Mouse (Mus musculus) layer of hippocampus, adult 2 months (tissue): Measurements from ENCODE around the gene Echdc3. TPM values are rescaled to one million over a fixed set of nuclear protein-coding genes. Genes with fewer than 3 reads are reported as not detected.
A peak's percentile ranks its signal among the peaks of the same experiment; 100 is the strongest.

Experiments
- DNase-seq, 2 experiments: peaks; one replicate each; pipeline ENCODE4 v3.0.0; 2022; ENCODE audit warnings: low spot score in 2 of 2
- H3K27ac ChIP-seq: fragments of 200-600 bp; 2 replicates; pipeline ENCODE4 v1.8.1; 2022
- H3K4me3 ChIP-seq: fragments of 200-600 bp; 2 replicates; pipeline ENCODE4 v1.8.1; 2022; ENCODE audit warnings: mild to moderate bottlenecking
- CTCF ChIP-seq: fragments of 200-600 bp; conservative IDR thresholded peaks from 2 replicates; pipeline ENCODE4 v1.8.1; 2022; ENCODE audit warnings: antibody characterized with exemption, mild to moderate bottlenecking, moderate library complexity
- total RNA-seq, 2 experiments: library from RNA; stranded (reverse); gene quantifications; 2 replicates each; pipeline ENCODE4 v1.2.3; 2021

The Echdc3 gene
- total RNA-seq, 2 experiments from 2014 or later: 0.69 to 0.72 TPM

GRCm38 (mm10) chr2:6207736-6208135 lies 5.1 kb downstream of the Echdc3 start:
- H3K27ac ChIP-seq: no peak overlapping the region
- no peak for TF ChIP-seq CTCF
- DNase-seq: no peak

DNA sequence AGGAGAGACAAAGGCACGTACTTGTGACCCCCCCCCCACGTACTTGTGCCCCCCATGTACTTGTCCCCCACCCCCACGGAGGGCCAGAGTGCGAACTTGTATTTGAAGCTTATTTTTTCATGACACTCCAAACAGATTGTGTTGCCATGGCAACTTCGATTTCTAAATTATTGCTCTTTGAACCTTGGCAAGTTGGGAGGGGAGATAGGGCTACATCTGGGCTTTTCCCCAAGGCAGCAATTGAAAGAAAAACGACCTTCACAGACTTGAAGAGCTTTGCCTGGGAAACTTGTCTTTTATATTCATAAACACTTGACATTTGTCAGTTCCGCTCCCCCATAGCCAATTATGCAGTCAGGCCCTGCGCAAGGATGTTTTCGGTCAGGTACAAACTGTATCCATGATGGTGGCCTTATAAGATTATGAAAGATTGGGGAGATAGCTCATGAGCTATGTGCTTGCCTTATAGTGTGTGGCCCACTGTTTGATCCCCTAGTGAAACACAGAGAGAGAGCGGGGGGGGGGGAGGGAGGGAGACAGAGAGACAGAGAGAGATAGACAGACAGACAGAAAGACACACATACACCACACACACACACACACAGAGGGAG lies 16.4 kb downstream of the Echdc3 start:
- Histone ChIP-seq H3K27ac (no peak overlapping the region), H3K4me3 (no peak overlapping the region)
- DNase-seq: no peak
- TF ChIP-seq CTCF: no peak

More at GRCm38 (mm10) chr2:6207736-6208135, 5.1 kb downstream of the Echdc3 start:
- no peak overlapping the region for H3K4me3 ChIP-seq

- TF ChIP-seq CTCF: no peak
- Histone ChIP-seq H3K27ac (no peak overlapping the region), H3K4me3 (no peak overlapping the region)
- no peak for DNase-seq
Measured at GRCm38 (mm10) chr2:6195468-6196239, 17.2 kb downstream of the Echdc3 start.

- Histone ChIP-seq H3K4me3 (no peak overlapping the region), H3K27ac (no peak overlapping the region)
- DNase-seq: no peak
- TF ChIP-seq CTCF: no peak
Measured at GRCm38 (mm10) chr2:6194497-6194896, 18.3 kb downstream of the Echdc3 start.

DNA sequence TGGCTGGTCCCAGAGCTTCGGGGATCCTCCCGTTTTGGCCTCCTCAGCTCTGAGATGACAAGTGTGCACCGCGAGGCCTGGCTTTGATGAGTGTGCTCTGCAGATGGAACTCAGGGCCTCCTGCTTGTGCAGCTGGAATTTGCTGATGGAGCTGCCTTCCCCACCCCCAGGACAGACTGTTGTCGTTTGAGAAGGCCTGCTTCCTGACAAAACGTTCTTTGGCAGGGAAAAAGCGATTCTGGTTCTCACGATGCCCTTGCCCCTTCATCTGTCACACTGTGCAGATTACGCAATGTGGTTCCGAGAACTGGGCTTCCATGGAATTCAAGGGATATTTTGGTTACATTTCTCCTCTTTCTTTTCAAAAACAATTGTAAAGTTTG lies 19.3 kb downstream of the Echdc3 start:
- Histone ChIP-seq H3K4me3 (no peak overlapping the region), H3K27ac (no peak overlapping the region)
- peak in 1 of 2 experiments; percentile 15 for DNase-seq
- no peak for TF ChIP-seq CTCF

GRCm38 (mm10) chr2:6192820-6193590 lies 19.8 kb downstream of the Echdc3 start:
- DNase-seq: peak; percentile 71 to 74
- TF ChIP-seq CTCF: peak; percentile 86
- H3K27ac ChIP-seq: no peak overlapping the region
- H3K4me3 ChIP-seq: no peak overlapping the region

DNA sequence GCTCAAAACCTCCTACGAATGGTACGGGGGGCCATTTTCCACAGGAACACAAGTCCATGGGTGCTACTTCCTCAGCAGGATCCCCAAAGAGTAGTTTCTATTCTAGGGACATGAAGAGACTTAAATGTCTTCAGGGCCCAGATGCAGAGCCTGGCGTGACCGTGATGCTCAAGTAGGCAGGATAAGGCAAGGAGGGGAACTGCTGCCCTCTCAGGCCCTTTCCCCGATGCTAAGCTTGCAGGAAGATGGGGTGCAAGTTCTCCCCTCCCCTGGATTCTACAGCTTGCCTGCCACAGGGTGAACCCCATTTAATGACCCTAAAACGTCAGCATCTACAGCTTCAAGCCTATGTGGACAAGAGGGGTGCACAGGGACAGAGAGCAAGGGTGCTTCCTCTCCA lies 22.8 kb downstream of the Echdc3 start:
- Histone ChIP-seq H3K27ac (no peak overlapping the region), H3K4me3 (no peak overlapping the region)
- no peak for DNase-seq
- TF ChIP-seq CTCF: no peak

DNA sequence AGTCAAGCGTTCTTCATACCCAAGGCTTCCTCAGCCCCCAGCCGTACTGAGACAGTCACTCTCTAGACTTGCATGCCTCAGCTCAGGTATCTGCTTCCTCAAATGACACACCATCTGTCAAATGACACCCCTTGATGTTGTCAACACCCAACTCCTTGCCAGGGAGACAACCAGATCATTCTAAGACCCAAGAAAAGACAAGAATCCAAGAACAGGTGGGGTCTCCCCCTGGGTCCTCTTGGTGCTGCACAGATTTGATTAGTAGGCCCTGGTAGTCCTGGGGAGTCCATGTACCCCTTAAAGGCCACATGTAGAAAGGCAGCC lies 23.2 kb downstream of the Echdc3 start:
- H3K4me3 ChIP-seq: no peak overlapping the region
- no peak overlapping the region for H3K27ac ChIP-seq
- DNase-seq: no peak
- no peak for TF ChIP-seq CTCF

- TF ChIP-seq CTCF: 0 out of 2 replicates have a peak, but pooled peaks have one; percentile 11
- no peak overlapping the region for H3K4me3 ChIP-seq
- DNase-seq: no peak
Measured at GRCm38 (mm10) chr2:6188891-6189674, 23.8 kb downstream of the Echdc3 start.

DNA sequence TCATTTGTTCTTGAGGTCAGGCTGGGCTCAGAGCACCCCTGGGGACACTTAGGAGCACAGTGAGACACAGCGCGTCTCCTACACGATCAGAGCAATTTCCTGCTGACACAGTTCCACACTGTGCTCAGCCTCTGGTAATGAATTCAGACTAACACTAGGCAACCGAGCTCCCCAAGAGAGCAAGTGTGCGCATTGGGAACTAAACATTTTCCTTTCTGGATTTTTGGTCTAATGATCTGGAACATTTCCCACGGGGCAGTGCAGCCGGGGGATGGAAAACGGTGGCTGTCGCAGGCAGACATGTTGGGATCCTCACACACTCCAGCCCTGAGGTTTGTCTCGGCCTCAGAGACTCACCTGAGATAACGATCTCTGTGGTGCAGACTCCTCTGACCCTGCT lies 25.4 kb downstream of the Echdc3 start:
- TF ChIP-seq CTCF: no peak
- H3K27ac ChIP-seq: peak overlapping the region; percentile 46; the same call in 1 of the 2 replicates
- DNase-seq: no peak
- H3K4me3 ChIP-seq: no peak overlapping the region

More at GRCm38 (mm10) chr2:6188891-6189674, 23.8 kb downstream of the Echdc3 start:
- H3K27ac ChIP-seq: no peak overlapping the region

DNA sequence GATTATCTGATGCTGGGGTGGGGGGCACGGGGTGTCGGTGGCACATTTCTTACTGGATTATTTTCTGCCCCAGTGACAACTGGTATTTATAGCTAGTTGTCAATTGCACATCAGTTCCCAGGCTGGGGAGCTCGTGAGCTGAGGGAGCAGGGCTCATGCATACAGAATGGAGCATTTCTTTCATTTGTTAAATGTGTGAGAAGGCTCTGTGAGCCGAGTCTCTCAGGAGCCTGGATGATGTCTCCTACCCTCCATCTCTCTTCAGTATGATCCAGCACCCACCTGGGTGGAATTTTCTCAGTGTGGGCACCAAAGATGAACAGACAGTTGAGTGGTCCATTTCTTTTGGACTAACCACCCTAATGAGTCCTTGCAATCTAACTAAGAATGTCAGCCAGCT lies 25.9 kb downstream of the Echdc3 start:
- no peak for DNase-seq
- no peak overlapping the region for H3K4me3 ChIP-seq
- H3K27ac ChIP-seq: peak overlapping the region; percentile 46; the same call in 1 of the 2 replicates
- no peak for TF ChIP-seq CTCF

DNA sequence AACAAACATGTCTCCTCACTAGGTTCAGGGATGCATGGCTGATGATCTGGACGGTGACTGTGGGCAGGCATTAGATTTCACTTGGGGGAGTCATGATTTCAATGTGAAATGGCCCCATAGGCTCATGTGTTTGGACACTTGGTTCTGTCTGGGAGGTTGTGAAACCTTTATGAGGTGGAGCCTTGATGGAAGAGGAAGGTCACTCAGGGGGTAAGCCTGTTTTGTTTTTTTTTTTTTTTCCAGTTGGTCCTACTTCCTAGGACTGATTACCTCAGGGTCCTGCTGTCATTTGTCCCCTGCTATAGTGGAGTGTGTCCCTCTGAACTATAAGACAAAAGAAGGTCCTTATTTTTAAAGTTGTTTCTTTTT lies 33.1 kb downstream of the Echdc3 start:
- TF ChIP-seq CTCF: no peak
- no peak for DNase-seq
- H3K27ac ChIP-seq: no peak overlapping the region
- no peak overlapping the region for H3K4me3 ChIP-seq
